Mouse (Mus musculus) ES-E14 (cell line): Measurements from ENCODE around the gene Abcg1. TPM values are rescaled to one million over a fixed set of nuclear protein-coding genes. Genes with fewer than 3 reads are reported as not detected.

ENCODE experiments used
- DNase-seq: peaks from one replicate; pipeline ENCODE4 v3.0.0-alpha.2; 2013; ENCODE audit warnings: low read depth, low spot score
- H3K27ac ChIP-seq: 2 replicates; pipeline ENCODE4 v1.5.1; 2012; ENCODE audit warnings: low read depth, mild to moderate bottlenecking, low read length, moderate library complexity, mixed read lengths; ENCODE audit not compliant: poor library complexity, insufficient read depth, severe bottlenecking
- H3K36me3 ChIP-seq: 2 replicates; pipeline ENCODE4 v1.6.1; 2012; ENCODE audit warnings: mild to moderate bottlenecking, low read length, moderate library complexity, mixed read lengths; ENCODE audit not compliant: control insufficient read depth, poor library complexity, insufficient read depth, severe bottlenecking
- H3K4me1 ChIP-seq, 2 experiments: fragments of 150-350 bp in 1 of 2; sonication (generic) in 1 of 2; 2 replicates each; pipeline ENCODE4 v1.6.1; 2012; ENCODE audit warnings: low read length in 2 of 2, mild to moderate bottlenecking in 1 of 2, mixed read lengths in 1 of 2; ENCODE audit not compliant: control insufficient read depth in 2 of 2, insufficient read depth in 2 of 2, poor library complexity in 1 of 2
- H3K4me3 ChIP-seq, 2 experiments: fragments of 150-350 bp in 1 of 2; sonication (generic) in 1 of 2; 2 replicates each; pipeline ENCODE4 v1.5.1; 2012; ENCODE audit warnings: low read length in 2 of 2, low read depth in 1 of 2, mild to moderate bottlenecking in 1 of 2, mixed read lengths in 1 of 2; ENCODE audit not compliant: insufficient read depth in 1 of 2, poor library complexity in 1 of 2, severe bottlenecking in 1 of 2
- H3K9ac ChIP-seq: 2 replicates; pipeline ENCODE4 v1.6.1; 2012; ENCODE audit warnings: low read depth, mild to moderate bottlenecking, low read length, mixed read lengths; ENCODE audit not compliant: poor library complexity, insufficient read depth, severe bottlenecking
- H3K9me3 ChIP-seq: fragments of 150-350 bp; sonication (generic); 2 replicates; pipeline ENCODE4 v1.6.1; 2012; ENCODE audit warnings: low read depth, mild to moderate bottlenecking, low read length; ENCODE audit not compliant: control insufficient read depth, insufficient read depth
- CHD2 ChIP-seq: IDR thresholded peaks from 2 replicates; pipeline ENCODE4 v1.6.1; 2014; ENCODE audit warnings: mild to moderate bottlenecking, low read depth, low read length, inconsistent platforms
- HCFC1 ChIP-seq: IDR thresholded peaks from 2 replicates; pipeline ENCODE4 v1.6.1; 2012; ENCODE audit warnings: low read length, inconsistent platforms, borderline replicate concordance; ENCODE audit not compliant: insufficient read depth
- MAFK ChIP-seq: IDR thresholded peaks from 2 replicates; pipeline ENCODE4 v1.6.1; 2014; ENCODE audit warnings: mild to moderate bottlenecking, low read depth, low read length, inconsistent platforms; ENCODE audit not compliant: insufficient read depth
- ZC3H11A ChIP-seq: IDR thresholded peaks from 2 replicates; pipeline ENCODE4 v1.6.1; 2012; ENCODE audit warnings: low read depth, mild to moderate bottlenecking, inconsistent platforms, low read length, borderline replicate concordance
- ZNF384 ChIP-seq: IDR thresholded peaks from 2 replicates; pipeline ENCODE4 v1.6.1; 2012; ENCODE audit warnings: low read depth, low read length, inconsistent platforms
- in situ Hi-C, 2 experiments: fragments of 600-800 bp; cut with MboI; formaldehyde crosslinking; loops; one replicate each; pipeline ENCODE4 v1.15.1; 2025; ENCODE audit warnings: low sequenced_read_pairs in 2 of 2, inconsistent platforms in 1 of 2; ENCODE audit not compliant: unreplicated experiment in 2 of 2
- total RNA-seq: library from RNA; depleted of rRNA; stranded (reverse); fragments of 300-350 nt; gene quantifications from 2 replicates; pipeline ENCODE4 v1.2.3, GENCODE M21; 2012

Abcg1 gene
- total RNA-seq, 1 experiment: 9.3 TPM

- H3K4me1 ChIP-seq: peaks cover 3 to 10% of the 10 kb centered on the region in 2 experiments; a peak in 3 of 4 replicates
- no peak overlapping the region for H3K4me3 ChIP-seq
- no peak overlapping the region for H3K27ac ChIP-seq
- no peak overlapping the region for H3K9ac ChIP-seq
- no peaks in the 10 kb centered on the region for H3K36me3 ChIP-seq
- in situ Hi-C loops: no loop called here
- DNase-seq: no peak
- no peaks in the 10 kb centered on the region for H3K9me3 ChIP-seq
- no peak for TF ChIP-seq ZC3H11A
- no peak for TF ChIP-seq MAFK
- TF ChIP-seq ZNF384: no peak
- TF ChIP-seq HCFC1: no peak
- TF ChIP-seq CHD2: no peak
These were observed 25.1 kb upstream of the Abcg1 start for GRCm38 (mm10) chr17:31032341-31032740.

DNA sequence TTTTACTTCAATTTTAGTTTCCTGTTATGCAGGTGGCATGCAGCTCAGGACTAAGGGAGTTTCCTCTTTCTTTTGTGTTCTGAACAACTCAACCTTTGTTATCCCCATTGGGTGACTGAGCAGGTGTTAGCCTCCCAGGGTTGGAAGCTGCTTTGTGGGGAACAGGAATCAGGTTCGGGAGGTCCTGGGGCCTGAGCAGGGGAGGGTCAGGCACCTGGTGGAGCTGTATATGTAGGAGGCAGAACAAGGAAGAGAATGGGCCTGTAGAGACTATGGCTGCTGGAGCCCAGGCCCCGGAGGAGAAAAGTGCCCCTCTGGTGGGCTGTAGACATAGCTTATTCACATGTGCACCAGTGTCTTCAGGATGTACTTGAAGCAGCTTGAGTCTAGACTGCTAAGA, 24.2 kb upstream of the Abcg1 start:
- in situ Hi-C loops: no loop called here
- no peak overlapping the region for H3K9ac ChIP-seq
- H3K4me3 ChIP-seq: no peak overlapping the region
- DNase-seq: no peak
- TF ChIP-seq MAFK (no peak), ZNF384 (no peak), CHD2 (no peak), HCFC1 (no peak)
- H3K4me1 ChIP-seq: peaks cover 3 to 10% of the 10 kb centered on the region in 2 experiments; a peak in 3 of 4 replicates
- no peaks in the 10 kb centered on the region for H3K9me3 ChIP-seq
- H3K27ac ChIP-seq: no peak overlapping the region
- no peaks in the 10 kb centered on the region for H3K36me3 ChIP-seq

DNA sequence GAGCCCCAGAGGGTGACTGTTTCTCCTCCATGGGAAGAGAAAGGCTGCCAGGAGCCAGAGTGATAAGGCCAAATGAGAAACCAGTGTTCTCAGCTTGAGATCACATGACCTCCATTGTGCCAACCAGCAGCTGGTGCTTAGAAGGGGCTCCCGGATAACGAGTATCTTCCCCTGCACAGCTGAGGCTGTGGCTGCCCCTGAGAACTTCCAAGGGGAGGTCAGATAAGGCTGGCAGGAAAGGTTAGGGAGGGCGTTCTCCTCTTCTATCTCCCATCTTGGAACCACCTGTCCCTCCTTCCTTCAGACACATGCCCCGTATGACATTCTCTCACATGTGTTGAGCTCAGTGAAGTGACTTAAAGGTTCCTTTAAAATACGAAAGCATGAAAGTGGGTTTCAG, 23.3 kb upstream of the Abcg1 start:
- in situ Hi-C loops: no loop called here
- Histone ChIP-seq H3K9ac (no peak overlapping the region), H3K4me1 (peaks cover 3 to 10% of the 10 kb centered on the region in 2 experiments; a peak in 3 of 4 replicates), H3K9me3 (no peaks in the 10 kb centered on the region), H3K27ac (no peak overlapping the region), H3K4me3 (no peak overlapping the region), H3K36me3 (no peaks in the 10 kb centered on the region)
- no peak for TF ChIP-seq ZNF384
- no peak for TF ChIP-seq CHD2
- TF ChIP-seq MAFK: no peak
- TF ChIP-seq ZC3H11A: no peak
- no peak for TF ChIP-seq HCFC1
- no peak for DNase-seq

DNA sequence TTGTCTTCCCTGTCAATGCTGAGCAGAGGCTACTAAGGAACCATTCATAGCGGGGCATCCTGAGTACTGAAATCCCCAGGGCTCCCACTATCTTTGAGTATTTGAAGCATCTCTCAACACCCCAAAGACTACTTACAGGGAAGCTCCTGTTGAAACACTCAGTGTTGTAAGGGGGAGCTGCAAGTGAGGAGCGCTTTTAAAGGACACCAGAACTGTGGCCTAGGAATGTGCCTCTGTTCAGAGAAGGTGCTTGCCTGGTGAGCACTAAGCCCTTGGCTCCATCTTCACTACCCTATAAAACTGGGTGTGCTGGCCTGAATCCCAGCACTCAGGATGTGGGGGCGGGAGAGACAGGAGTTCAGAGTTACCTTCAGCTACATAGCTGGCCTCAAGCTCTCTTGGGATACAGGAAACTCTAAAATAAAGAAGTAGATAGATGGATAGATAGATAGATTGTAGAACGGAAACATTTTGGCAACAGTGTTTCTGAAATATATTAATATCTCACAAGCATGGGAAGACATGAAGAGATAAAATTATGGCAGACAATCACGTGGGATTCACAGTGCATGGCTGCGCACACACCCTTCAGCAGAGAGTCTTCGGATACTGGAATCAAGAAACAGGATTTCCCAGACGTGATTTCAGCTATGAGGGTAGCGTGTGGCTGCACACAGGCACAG, 22.7 kb upstream of the Abcg1 start:
- H3K4me1 ChIP-seq: peaks cover 3 to 13% of the 10 kb centered on the region in 2 experiments; a peak in 3 of 4 replicates
- H3K36me3 ChIP-seq: no peaks in the 10 kb centered on the region
- DNase-seq: no peak
- no peaks in the 10 kb centered on the region for H3K9me3 ChIP-seq
- no peak overlapping the region for H3K4me3 ChIP-seq
- no peak for TF ChIP-seq ZC3H11A
- TF ChIP-seq ZNF384: no peak
- TF ChIP-seq CHD2: no peak
- no peak overlapping the region for H3K9ac ChIP-seq
- in situ Hi-C loops: no loop called here
- H3K27ac ChIP-seq: no peak overlapping the region
